Mouse (Mus musculus) embryonic facial prominence, embryonic 14.5 days (tissue): ENCODE data around the gene Lin9. TPM values are rescaled to one million over a fixed set of nuclear protein-coding genes. Genes with fewer than 3 reads are reported as not detected.
A peak's percentile ranks its signal among the peaks of the same experiment; 100 is the strongest.
"Not testable (repeated sequence)": the region's sequence is repeated elsewhere in the genome, so short reads cannot be mapped to it uniquely, and the experiment has no call there.

Source experiments
- ATAC-seq: fragments of 200-750 bp; cut with Nextera tagmentation; 2 replicates; pipeline ENCODE4 v1.8.0; 2017; ENCODE audit warnings: low read depth, moderate number of reproducible peaks, moderate TSS enrichment
- DNase-seq: peaks from one replicate; pipeline ENCODE4 v3.0.0-alpha.2; 2015; ENCODE audit warnings: low spot score
- H3K27ac ChIP-seq: fragments of 300-500 bp; sonication (generic); replicated peaks from 2 replicates; pipeline ENCODE4 v1.5.1; 2014; ENCODE audit warnings: low read depth, mild to moderate bottlenecking, low read length, moderate library complexity
- H3K27me3 ChIP-seq: fragments of 300-500 bp; sonication (generic); replicated peaks from 2 replicates; pipeline ENCODE4 v1.6.1; 2014; ENCODE audit warnings: low read length; ENCODE audit not compliant: control insufficient read depth, insufficient read depth
- H3K36me3 ChIP-seq: fragments of 300-500 bp; sonication (generic); 2 replicates; pipeline ENCODE4 v1.6.1; 2014; ENCODE audit warnings: low read length, mixed read lengths; ENCODE audit not compliant: control insufficient read depth, insufficient read depth
- H3K4me1 ChIP-seq: fragments of 300-500 bp; sonication (generic); 2 replicates; pipeline ENCODE4 v1.6.1; 2014; ENCODE audit warnings: antibody characterized with exemption, low read length; ENCODE audit not compliant: control insufficient read depth, insufficient read depth
- H3K4me2 ChIP-seq: fragments of 300-500 bp; sonication (generic); 2 replicates; pipeline ENCODE4 v1.6.1; 2014; ENCODE audit warnings: low read depth, mild to moderate bottlenecking, low read length, moderate library complexity, mixed read lengths
- H3K4me3 ChIP-seq: fragments of 300-500 bp; sonication (generic); 2 replicates; pipeline ENCODE4 v1.5.1; 2014; ENCODE audit warnings: low read depth, mild to moderate bottlenecking, low read length
- H3K9ac ChIP-seq: fragments of 300-500 bp; sonication (generic); 2 replicates; pipeline ENCODE4 v1.6.1; 2014; ENCODE audit warnings: low read depth, mild to moderate bottlenecking, low read length, moderate library complexity, mixed read lengths
- H3K9me3 ChIP-seq: fragments of 300-500 bp; sonication (generic); 2 replicates; pipeline ENCODE4 v1.6.1; 2016; ENCODE audit warnings: low read length; ENCODE audit not compliant: control insufficient read depth
- WGBS: fragments of 180-500 bp; shearing (Covaris S2); extraction: QIAGEN DNeasy Blood & Tissue Kit; methylation state at CpG from one replicate; pipeline ENCODE4 v1.1.7; 2014; 5-methylcytosine and 5-hydroxymethylcytosine counted together
- polyA plus RNA-seq: library from polyadenylated mRNA; unstranded; fragments of >200 nt; fragmentation: Nextera tagmentation; extraction: Ambion mirVana; gene quantifications from 2 replicates; pipeline ENCODE4 v1.2.1, GENCODE M21; 2014

The Lin9 gene
- polyA plus RNA-seq, 1 experiment from 2014 or later = 13.6 TPM

- Histone ChIP-seq H3K4me2 (no peak overlapping the region), H3K27ac (no peak overlapping the region), H3K4me1 (no peaks in the 10 kb centered on the region), H3K9ac (no peak overlapping the region), H3K36me3 (no peaks in the 10 kb centered on the region), H3K9me3 (peaks cover 6% of the 10 kb centered on the region; the same call in 1 of the 2 replicates), H3K4me3 (no peak overlapping the region), H3K27me3 (no peaks in the 10 kb centered on the region)
- 82% methylated on average over 4 of the region's 4 CpGs for WGBS
- ATAC-seq (no peak), DNase-seq (no peak)
Measured at GRCm38 (mm10) chr1:180622389-180622788, 18.6 kb upstream of the Lin9 start.

GRCm38 (mm10) chr1:180623911-180624310 is 17.0 kb upstream of the Lin9 start:
- ATAC-seq (no peak), DNase-seq (no peak)
- no peak overlapping the region for H3K27ac ChIP-seq
- H3K27me3 ChIP-seq = no peaks in the 10 kb centered on the region
- no peak overlapping the region for H3K9ac ChIP-seq
- no peak overlapping the region for H3K4me2 ChIP-seq
- 91% methylated on average over 2 of the region's 2 CpGs for WGBS
- no peak overlapping the region for H3K4me3 ChIP-seq
- H3K9me3 ChIP-seq = peaks cover 6% of the 10 kb centered on the region; the same call in 1 of the 2 replicates
- H3K36me3 ChIP-seq = no peaks in the 10 kb centered on the region
- H3K4me1 ChIP-seq = no peaks in the 10 kb centered on the region

GRCm38 (mm10) chr1:180626141-180626540 is 14.8 kb upstream of the Lin9 start:
- H3K27me3 ChIP-seq = no peaks in the 10 kb centered on the region
- ATAC-seq = no peak
- no peak for DNase-seq
- H3K4me3 ChIP-seq = no peak overlapping the region
- no peak overlapping the region for H3K9ac ChIP-seq
- no peak overlapping the region for H3K27ac ChIP-seq
- H3K4me2 ChIP-seq = no peak overlapping the region
- peaks cover 6% of the 10 kb centered on the region; the same call in 1 of the 2 replicates for H3K9me3 ChIP-seq
- no peaks in the 10 kb centered on the region for H3K36me3 ChIP-seq
- WGBS = 70% methylated on average over 2 of the region's 2 CpGs
- H3K4me1 ChIP-seq = no peaks in the 10 kb centered on the region

GRCm38 (mm10) chr1:180637796-180638195 is 3.2 kb upstream of the Lin9 start:
- not testable (repeated sequence) for H3K9ac ChIP-seq, H3K9me3 ChIP-seq, ATAC-seq, H3K27ac ChIP-seq, H3K36me3 ChIP-seq, H3K4me2 ChIP-seq, H3K4me3 ChIP-seq, H3K27me3 ChIP-seq, DNase-seq
- peaks cover 14% of the 10 kb centered on the region for H3K4me1 ChIP-seq
- 87% methylated on average over 2 of the region's 2 CpGs for WGBS

GRCm38 (mm10) chr1:180639416-180640401 is 1.2 kb upstream of the Lin9 start:
- H3K9ac ChIP-seq = peak overlapping the region; percentile 99
- DNase-seq (no peak), ATAC-seq (no peak)
- peaks cover 14% of the 10 kb centered on the region for H3K4me1 ChIP-seq
- H3K27me3 ChIP-seq = no peaks in the 10 kb centered on the region
- H3K4me2 ChIP-seq = peak overlapping the region; percentile 72
- H3K27ac ChIP-seq = peak overlapping the region; percentile 95; the same call in 1 of the 2 replicates
- no peaks in the 10 kb centered on the region for H3K9me3 ChIP-seq
- peak overlapping the region; percentile 98 for H3K4me3 ChIP-seq
- WGBS = 39% methylated on average over 10 of the region's 10 CpGs
- no peaks in the 10 kb centered on the region for H3K36me3 ChIP-seq

- ATAC-seq (peak; percentile 34; the same call in 1 of the 2 replicates), DNase-seq (peak; percentile 39)
- Histone ChIP-seq H3K36me3 (no peaks in the 10 kb centered on the region), H3K9me3 (no peaks in the 10 kb centered on the region), H3K27ac (peak overlapping the region; percentile 95), H3K4me2 (peak overlapping the region; percentile 72), H3K9ac (peak overlapping the region; percentile 99), H3K27me3 (no peaks in the 10 kb centered on the region), H3K4me3 (peak overlapping the region; percentile 98), H3K4me1 (peaks cover 14% of the 10 kb centered on the region)
- 0% methylated on average over 17 of the region's 61 CpGs for WGBS
Measured at GRCm38 (mm10) chr1:180640605-180641125, 285 bp upstream of the Lin9 start.

- Histone ChIP-seq H3K27me3 (no peaks in the 10 kb centered on the region), H3K27ac (peak overlapping the region; percentile 95)
- WGBS = 4% methylated on average over 24 of the region's 50 CpGs
Measured at GRCm38 (mm10) chr1:180641518-180642227, 723 bp downstream of the Lin9 start.

GRCm38 (mm10) chr1:180642228-180642564 is 1.2 kb downstream of the Lin9 start:
- no peaks in the 10 kb centered on the region for H3K27me3 ChIP-seq
- H3K27ac ChIP-seq = no peak overlapping the region
- H3K4me2 ChIP-seq = peak overlapping the region; percentile 72
- DNase-seq (no peak), ATAC-seq (no peak)
- no peaks in the 10 kb centered on the region for H3K36me3 ChIP-seq
- 80% methylated on average over 8 of the region's 8 CpGs for WGBS
- peak overlapping the region; percentile 98 for H3K4me3 ChIP-seq
- H3K9me3 ChIP-seq = no peaks in the 10 kb centered on the region
- peaks cover 14% of the 10 kb centered on the region for H3K4me1 ChIP-seq
- H3K9ac ChIP-seq = peak overlapping the region; percentile 99; the same call in 1 of the 2 replicates

More at GRCm38 (mm10) chr1:180641518-180642227, 723 bp downstream of the Lin9 start:
- Histone ChIP-seq H3K4me1 (peaks cover 14% of the 10 kb centered on the region), H3K9me3 (no peaks in the 10 kb centered on the region), H3K36me3 (no peaks in the 10 kb centered on the region), H3K9ac (peak overlapping the region; percentile 99), H3K4me2 (peak overlapping the region; percentile 72), H3K4me3 (peak overlapping the region; percentile 98)
- peak; percentile 66 for ATAC-seq
- DNase-seq = peak; percentile 34
